8 mouse cellular contexts compared by ENCODE assay signal in genomic region chr5:137649669-137650571, GRCm38 (mm10). TPM values are rescaled to one million over a fixed set of nuclear protein-coding genes. Genes with fewer than 3 reads are reported as not detected.
DNase-seq lines count a peak whose midpoint lies in the region; ATAC-seq and TF ChIP-seq lines count a peak whose summit lies in the region.

No protein-coding gene starts in this region.

- H3K27me3 ChIP-seq in kidney, embryonic 16.5 days (ENCODE audit: insufficient read depth, low read length), result peaks cover 10% of the 10 kb centered on the region; the same call in 1 of the 2 replicates
- H3K27me3 ChIP-seq in embryonic facial prominence, embryonic 10.5 days (replicated peaks; ENCODE audit: low read depth, poor library complexity, severe bottlenecking), result peaks cover 23% of the 10 kb centered on the region
- peaks cover 10% of the 10 kb centered on the region for H3K27me3 ChIP-seq in intestine, embryonic 15.5 days (replicated peaks)
- peaks cover 16% of the 10 kb centered on the region for H3K27me3 ChIP-seq in neural tube, embryonic 12.5 days (replicated peaks)
- H3K27me3 ChIP-seq in thymus, adult 2 months (ENCODE audit: control insufficient read depth, insufficient read depth, low read length), result no peaks in the 10 kb centered on the region; the same call in 1 of the 2 replicates

- 0 out of 2 replicates have a peak, but pooled peaks have one; percentile 7 for ATAC-seq in kidney, embryonic 16.5 days (ENCODE audit: low FRiP score, low TSS enrichment)
- ATAC-seq in intestine, embryonic 15.5 days, result peak; percentile 56
- ATAC-seq in neural tube, embryonic 12.5 days (ENCODE audit: low FRiP score, low read depth), result no peak
- no peak for ATAC-seq in CD4-positive, CD25-positive, alpha-beta regulatory T cell, adult 4 months

- H3K36me3 ChIP-seq in kidney, embryonic 16.5 days (ENCODE audit: insufficient read depth, low read length), result 0 out of 2 replicates have a peak, but pooled peaks cover 4% of the 10 kb centered on the region
- H3K36me3 ChIP-seq in embryonic facial prominence, embryonic 10.5 days (replicated peaks), result peaks cover 34% of the 10 kb centered on the region
- peaks cover 10% of the 10 kb centered on the region; the same call in 1 of the 2 replicates for H3K36me3 ChIP-seq in intestine, embryonic 15.5 days
- H3K36me3 ChIP-seq in neural tube, embryonic 12.5 days, result peaks cover 28% of the 10 kb centered on the region
- H3K36me3 ChIP-seq in thymus, adult 2 months (ENCODE audit: control insufficient read depth, insufficient read depth, low read length), result peaks cover 38% of the 10 kb centered on the region

- WGBS in kidney, embryonic 16.5 days, result 20% methylated on average over 18 of the region's 18 CpGs
- 11% methylated on average over 18 of the region's 18 CpGs for WGBS in embryonic facial prominence, embryonic 10.5 days
- WGBS in intestine, embryonic 15.5 days, result 10% methylated on average over 18 of the region's 18 CpGs
- WGBS in neural tube, embryonic 12.5 days, result 18% methylated on average over 18 of the region's 18 CpGs
- WGBS in thymus, adult 2 months, result 86% methylated on average over 18 of the region's 18 CpGs

- TF ChIP-seq POLR2A in thymus, adult 2 months (IDR thresholded peaks at IDR 0.05; ENCODE audit: control insufficient read depth, extremely low read depth, insufficient read depth, low read length, poor library complexity), result no peak

- no peak for TF ChIP-seq CTCF in thymus, adult 2 months (IDR thresholded peaks at IDR 0.05; ENCODE audit: borderline replicate concordance, control insufficient read depth, extremely low read depth, insufficient read depth, low read length, poor library complexity)

- H3K9ac ChIP-seq in kidney, embryonic 16.5 days (replicated peaks; ENCODE audit: low read length), result peak overlapping the region; percentile 50
- H3K9ac ChIP-seq in intestine, embryonic 15.5 days, result 0 out of 2 replicates have a peak overlapping the region, but pooled peaks have one; percentile 15
- no peak overlapping the region for H3K9ac ChIP-seq in neural tube, embryonic 12.5 days

- peak overlapping the region; percentile 72 for H3K27ac ChIP-seq in kidney, embryonic 16.5 days (ENCODE audit: low read length)
- peak overlapping the region; percentile 57 for H3K27ac ChIP-seq in embryonic facial prominence, embryonic 10.5 days (replicated peaks)
- H3K27ac ChIP-seq in intestine, embryonic 15.5 days, result peak overlapping the region; percentile 20; the same call in 1 of the 2 replicates
- H3K27ac ChIP-seq in neural tube, embryonic 12.5 days, result no peak overlapping the region
- H3K27ac ChIP-seq in thymus, adult 2 months (ENCODE audit: control insufficient read depth, insufficient read depth, low read length), result no peak overlapping the region

- peaks cover 43% of the 10 kb centered on the region for H3K4me1 ChIP-seq in kidney, embryonic 16.5 days (ENCODE audit: insufficient read depth, low read length)
- peaks cover 58% of the 10 kb centered on the region for H3K4me1 ChIP-seq in embryonic facial prominence, embryonic 10.5 days
- peaks cover 42% of the 10 kb centered on the region for H3K4me1 ChIP-seq in intestine, embryonic 15.5 days (replicated peaks)
- peaks cover 26% of the 10 kb centered on the region for H3K4me1 ChIP-seq in neural tube, embryonic 12.5 days
- H3K4me1 ChIP-seq in thymus, adult 2 months (replicated peaks; ENCODE audit: control insufficient read depth, insufficient read depth, low read length), result peaks cover 11% of the 10 kb centered on the region

- no peak overlapping the region for H3K4me3 ChIP-seq in kidney, embryonic 16.5 days (ENCODE audit: low read length)
- H3K4me3 ChIP-seq in embryonic facial prominence, embryonic 10.5 days, result peak overlapping the region; percentile 30; the same call in 1 of the 2 replicates
- no peak overlapping the region for H3K4me3 ChIP-seq in intestine, embryonic 15.5 days (replicated peaks)
- H3K4me3 ChIP-seq in neural tube, embryonic 12.5 days, result no peak overlapping the region
- H3K4me3 ChIP-seq in thymus, adult 2 months (ENCODE audit: control insufficient read depth, insufficient read depth, low read length), result no peak overlapping the region

- H3K9me3 ChIP-seq in kidney, embryonic 16.5 days (ENCODE audit: low read length), result no peaks in the 10 kb centered on the region
- no peaks in the 10 kb centered on the region for H3K9me3 ChIP-seq in embryonic facial prominence, embryonic 10.5 days
- no peaks in the 10 kb centered on the region for H3K9me3 ChIP-seq in intestine, embryonic 15.5 days
- H3K9me3 ChIP-seq in neural tube, embryonic 12.5 days, result no peaks in the 10 kb centered on the region

- no peak for DNase-seq in kidney, postnatal 14 days
- DNase-seq in embryonic facial prominence, embryonic 10.5 days (ENCODE audit: low spot score), result peak; percentile 41
- no peak for DNase-seq in right cerebral cortex, postnatal 25 days
- DNase-seq in thymus, adult 2 months, result no peak

- H3K4me2 ChIP-seq in kidney, embryonic 16.5 days (replicated peaks; ENCODE audit: low read depth, low read length), result peak overlapping the region; percentile 19; the same call in 1 of the 2 replicates
- peak overlapping the region; percentile 38 for H3K4me2 ChIP-seq in intestine, embryonic 15.5 days (replicated peaks)
- H3K4me2 ChIP-seq in neural tube, embryonic 12.5 days (replicated peaks), result peak overlapping the region; percentile 12; the same call in 1 of the 2 replicates

RNA-seq across cellular contexts. Expression of gene Irs3, which starts 4.4 kb away (rescaled TPM):
- polyA plus RNA-seq in kidney, embryonic 16.5 days (2015; fragmentation: Nextera tagmentation; extraction: Ambion mirVana), result 0.94 and 1.4 TPM in 2 replicates
- polyA plus RNA-seq in embryonic facial prominence, embryonic 10.5 days (2016; fragmentation: Nextera tagmentation; extraction: Ambion mirVana), result 0.16 and 0.34 TPM in 2 replicates
- 0.13 and 0.18 TPM in 2 replicates for polyA plus RNA-seq in intestine, embryonic 15.5 days (2015; fragmentation: Nextera tagmentation; extraction: Ambion mirVana)
- 0.19 and 0.29 TPM in 2 replicates for polyA plus RNA-seq in neural tube, embryonic 12.5 days (2016; fragmentation: Nextera tagmentation; extraction: Ambion mirVana)
- polyA plus RNA-seq in thymus, adult 2 months (2012; rRNA removed), result 2.2 and 2.5 TPM in 2 replicates
- polyA plus RNA-seq in CD4-positive, CD25-positive, alpha-beta regulatory T cell, adult 4 months (2017; shearing (Covaris generic)), result not detected

RNA-seq across cellular contexts. Expression of gene Sap25, which starts 8.8 kb away (rescaled TPM):
- polyA plus RNA-seq in kidney, embryonic 16.5 days (2015; fragmentation: Nextera tagmentation; extraction: Ambion mirVana), result 11.7 and 13.3 TPM in 2 replicates
- 9.0 and 9.2 TPM in 2 replicates for polyA plus RNA-seq in embryonic facial prominence, embryonic 10.5 days (2016; fragmentation: Nextera tagmentation; extraction: Ambion mirVana)
- 5.5 and 8.9 TPM in 2 replicates for polyA plus RNA-seq in intestine, embryonic 15.5 days (2015; fragmentation: Nextera tagmentation; extraction: Ambion mirVana)
- 7.6 and 9.5 TPM in 2 replicates for polyA plus RNA-seq in neural tube, embryonic 12.5 days (2016; fragmentation: Nextera tagmentation; extraction: Ambion mirVana)
- 576 and 646 TPM in 2 replicates for polyA plus RNA-seq in thymus, adult 2 months (2012; rRNA removed)
- 10 to 100 TPM; 43.0 to 46.6 TPM for polyA plus RNA-seq in CD4-positive, CD25-positive, alpha-beta regulatory T cell, adult 4 months (2017; shearing (Covaris generic))

RNA-seq across cellular contexts. Expression of gene Gm20605, which starts 20.9 kb away (rescaled TPM):
- 18.4 and 20.9 TPM in 2 replicates for polyA plus RNA-seq in kidney, embryonic 16.5 days (2015; fragmentation: Nextera tagmentation; extraction: Ambion mirVana)
- polyA plus RNA-seq in embryonic facial prominence, embryonic 10.5 days (2016; fragmentation: Nextera tagmentation; extraction: Ambion mirVana), result 14.2 and 14.6 TPM in 2 replicates
- 7.4 and 8.0 TPM in 2 replicates for polyA plus RNA-seq in intestine, embryonic 15.5 days (2015; fragmentation: Nextera tagmentation; extraction: Ambion mirVana)
- polyA plus RNA-seq in neural tube, embryonic 12.5 days (2016; fragmentation: Nextera tagmentation; extraction: Ambion mirVana), result 8.9 and 9.4 TPM in 2 replicates
- polyA plus RNA-seq in thymus, adult 2 months (2012; rRNA removed), result 149 and 153 TPM in 2 replicates
- polyA plus RNA-seq in CD4-positive, CD25-positive, alpha-beta regulatory T cell, adult 4 months (2017; shearing (Covaris generic)), result 10 to 100 TPM; 11.5 to 15.5 TPM

RNA-seq across cellular contexts. Expression of gene Lrch4, which starts 21.0 kb away (rescaled TPM):
- 39.5 and 51.8 TPM in 2 replicates for polyA plus RNA-seq in kidney, embryonic 16.5 days (2015; fragmentation: Nextera tagmentation; extraction: Ambion mirVana)
- 36.7 and 46.5 TPM in 2 replicates for polyA plus RNA-seq in embryonic facial prominence, embryonic 10.5 days (2016; fragmentation: Nextera tagmentation; extraction: Ambion mirVana)
- polyA plus RNA-seq in intestine, embryonic 15.5 days (2015; fragmentation: Nextera tagmentation; extraction: Ambion mirVana), result 34.7 and 36.3 TPM in 2 replicates
- polyA plus RNA-seq in neural tube, embryonic 12.5 days (2016; fragmentation: Nextera tagmentation; extraction: Ambion mirVana), result 29.4 and 32.5 TPM in 2 replicates
- polyA plus RNA-seq in thymus, adult 2 months (2012; rRNA removed), result 576 and 587 TPM in 2 replicates
- polyA plus RNA-seq in CD4-positive, CD25-positive, alpha-beta regulatory T cell, adult 4 months (2017; shearing (Covaris generic)), result 10 to 100 TPM; 46.5 to 81.2 TPM

RNA-seq across cellular contexts. Expression of gene Fbxo24, which starts 21.1 kb away (rescaled TPM):
- 0.09 and 0.13 TPM in 2 replicates for polyA plus RNA-seq in kidney, embryonic 16.5 days (2015; fragmentation: Nextera tagmentation; extraction: Ambion mirVana)
- 0.17 and 0.36 TPM in 2 replicates for polyA plus RNA-seq in embryonic facial prominence, embryonic 10.5 days (2016; fragmentation: Nextera tagmentation; extraction: Ambion mirVana)
- 0.15 TPM in 1 of 2 replicates, not detected in the other for polyA plus RNA-seq in intestine, embryonic 15.5 days (2015; fragmentation: Nextera tagmentation; extraction: Ambion mirVana)
- polyA plus RNA-seq in neural tube, embryonic 12.5 days (2016; fragmentation: Nextera tagmentation; extraction: Ambion mirVana), result 0.11 and 0.39 TPM in 2 replicates
- polyA plus RNA-seq in thymus, adult 2 months (2012; rRNA removed), result 0.27 and 0.31 TPM in 2 replicates
- polyA plus RNA-seq in CD4-positive, CD25-positive, alpha-beta regulatory T cell, adult 4 months (2017; shearing (Covaris generic)), result under 1 TPM; 0.46 to 0.49 TPM

Comparison
In these comparisons a context has a peak if more than half of its experiments do, and no peak if none do; other contexts are left out.
1. ATAC-seq: peak in kidney, embryonic 16.5 days (single experiment) and intestine, embryonic 15.5 days (single experiment); none in neural tube, embryonic 12.5 days (single experiment) and CD4-positive, CD25-positive, alpha-beta regulatory T cell, adult 4 months (single experiment).
2. H3K27ac ChIP-seq: peak in kidney, embryonic 16.5 days (single experiment), embryonic facial prominence, embryonic 10.5 days (single experiment) and intestine, embryonic 15.5 days (single experiment); none in neural tube, embryonic 12.5 days (single experiment) and thymus, adult 2 months (single experiment).
3. RNA of gene Sap25, which starts 8.8 kb away (polyA plus RNA-seq): 576 to 646 TPM in thymus, adult 2 months; 43.0 to 46.6 TPM in CD4-positive, CD25-positive, alpha-beta regulatory T cell, adult 4 months, 11.7 to 13.3 TPM in kidney, embryonic 16.5 days, 7.6 to 9.5 TPM in neural tube, embryonic 12.5 days, 9.0 to 9.2 TPM in embryonic facial prominence, embryonic 10.5 days and 5.5 to 8.9 TPM in intestine, embryonic 15.5 days; every median in the first group is over 10 times any median in the second.
4. Peak in every context shown above with its lines, with median percentiles within 50 percentile points of each other: H3K4me2 ChIP-seq.